Mouse (Mus musculus) monocyte, adult 59 days (primary cell): ENCODE measurements around the gene Klk1b4. TPM values are rescaled to one million over a fixed set of nuclear protein-coding genes. Genes with fewer than 3 reads are reported as not detected.

Experiments used
- total RNA-seq, 2 experiments: library from RNA; stranded (reverse); gene quantifications; one replicate each; pipeline ENCODE4 v1.2.4; 2023

The Klk1b4 gene
- total RNA-seq: not detected

GRCm38 (mm10) chr7:44207135-44207534 lies at the start of gene Klk1b4:
Gene Klk1b4 (plus strand): TSS chr7:44207435.

DNA sequence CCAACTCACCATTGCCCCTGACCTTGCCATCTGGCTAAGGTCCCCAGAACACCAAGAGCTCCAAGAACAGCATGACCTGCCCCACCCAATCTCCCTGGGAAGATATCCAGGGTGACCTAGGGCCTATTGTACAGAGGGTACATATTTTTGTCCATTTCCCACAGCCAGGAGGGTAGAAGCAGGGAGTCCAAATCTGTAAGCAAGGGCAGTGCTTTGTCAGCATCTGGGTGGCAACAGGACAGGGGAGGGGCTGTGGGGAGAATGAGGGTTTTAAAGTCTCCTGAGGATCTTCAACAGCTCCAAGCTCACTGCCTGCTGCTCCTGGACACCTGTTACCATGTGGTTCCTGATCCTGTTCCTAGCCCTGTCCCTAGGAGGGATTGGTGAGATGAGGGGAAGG lies 19.3 kb upstream of the Klk1b4 start, which contains the start of gene Klk1b24:
Gene Klk1b24, plus strand, starts transcription at position 301 of the 400 bp plus-strand sequence.

GRCm38 (mm10) chr7:44197891-44198290 lies 9.3 kb upstream of the Klk1b4 start, which contains the start of gene Klk1b3:
Gene Klk1b3 (plus strand): TSS chr7:44198191.

DNA sequence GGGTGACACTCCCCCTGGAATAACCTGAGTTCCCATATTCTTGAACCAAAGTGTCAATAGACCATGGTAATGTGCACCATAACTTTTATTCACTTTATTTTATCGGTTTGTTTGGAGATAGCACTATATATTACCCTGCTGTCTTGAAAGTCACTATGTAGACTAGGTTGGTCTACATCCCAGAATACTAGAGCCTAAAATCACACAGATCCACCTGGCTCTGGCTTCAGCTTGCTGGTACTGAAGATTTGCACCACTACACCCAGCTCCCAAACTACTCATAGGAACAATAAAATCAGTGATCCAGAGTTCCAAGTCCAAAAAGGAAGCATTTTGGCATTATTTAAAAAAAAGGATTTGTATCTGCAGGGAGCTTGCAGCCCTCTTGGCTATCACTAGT lies 8.4 kb downstream of the Klk1b4 start, which contains the start of gene Klk1b5:
Gene Klk1b5, plus strand, starts transcription at position 301 of the 400 bp plus-strand sequence.

GRCm38 (mm10) chr7:44225076-44225475 lies 17.8 kb downstream of the Klk1b4 start, which contains the start of gene Klk1:
Gene Klk1 (plus strand): TSS chr7:44225360.

GRCm38 (mm10) chr7:44235909-44236308 lies 28.7 kb downstream of the Klk1b4 start, which contains the start of gene Gm36864:
Gene Gm36864 (plus strand): TSS chr7:44236177.

GRCm38 (mm10) chr7:44246055-44246983 lies 39.1 kb downstream of the Klk1b4 start, which contains the start of the genes 1700028J19Rik and 2410002F23Rik:
Gene 1700028J19Rik (minus strand): TSS chr7:44246695.
Gene 2410002F23Rik (plus strand): TSS chr7:44246722.

DNA sequence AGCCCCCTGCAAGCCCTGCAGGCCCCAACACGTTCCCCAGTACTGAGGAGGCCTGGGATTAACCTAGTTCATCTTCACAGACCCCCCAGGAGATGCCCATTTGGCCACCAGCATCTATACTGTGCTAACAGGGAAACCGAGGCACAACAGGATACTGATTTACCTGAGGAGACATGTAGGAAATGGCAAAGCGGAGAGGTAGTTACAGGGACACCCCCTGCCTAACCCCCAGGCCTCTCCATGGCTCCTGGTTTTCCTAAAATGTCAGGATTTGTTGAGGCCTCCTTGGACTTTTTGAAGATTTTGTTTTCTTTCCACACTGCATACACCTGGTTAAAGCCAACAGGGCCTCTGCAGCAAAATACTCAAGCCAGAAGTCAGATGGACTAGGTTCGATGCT lies 50.0 kb downstream of the Klk1b4 start, which contains the start of gene Acp4:
Gene Acp4, minus strand, starts transcription at position 101 of the 400 bp plus-strand sequence.

GRCm38 (mm10) chr7:44261147-44261546 lies 53.9 kb downstream of the Klk1b4 start, which contains the start of gene Gm15517:
Gene Gm15517 (plus strand): TSS chr7:44261447.

Other genes starting within 250 kb of the Klk1b4 start
- not detected for gene Klk1b1, start 240.7 kb upstream of the Klk1b4 start, total RNA-seq
- gene Klk1b9, start 231.4 kb upstream of the Klk1b4 start, total RNA-seq: not detected
- gene Klk1b11, start 211.6 kb upstream of the Klk1b4 start, total RNA-seq: not detected
- not detected for gene Klk1b26, start 195.3 kb upstream of the Klk1b4 start, total RNA-seq
- not detected for gene Klk1b27, start 155.1 kb upstream of the Klk1b4 start, total RNA-seq
- gene Klk1b21, start 105.1 kb upstream of the Klk1b4 start, total RNA-seq: not detected
- not detected for gene Klk1b22, start 94.8 kb upstream of the Klk1b4 start, total RNA-seq
- not detected for gene Klk1b16, start 70.7 kb upstream of the Klk1b4 start, total RNA-seq
- gene Klk1b24, start 19.2 kb upstream of the Klk1b4 start, total RNA-seq: not detected
- not detected for gene Klk1b3, start 9.2 kb upstream of the Klk1b4 start, total RNA-seq
- not detected for gene Klk1b5, start 8.5 kb downstream of the Klk1b4 start, total RNA-seq
- under 1 TPM in 1 of 2 experiments, not detected in 1; 0.52 TPM for gene Klk1, start 17.9 kb downstream of the Klk1b4 start, total RNA-seq
- gene Gm36864, start 28.7 kb downstream of the Klk1b4 start, total RNA-seq: not detected
- gene 1700028J19Rik, start 39.3 kb downstream of the Klk1b4 start, total RNA-seq: 1 to 10 TPM; 1.6 to 1.9 TPM
- gene 2410002F23Rik, start 39.3 kb downstream of the Klk1b4 start, total RNA-seq: 10 to 100 TPM; 56.9 to 61.6 TPM
- gene Acp4, start 49.9 kb downstream of the Klk1b4 start, total RNA-seq: not detected
- 1 to 10 TPM in 1 of 2 experiments, not detected in 1; 4.4 TPM for gene Gm15517, start 54.0 kb downstream of the Klk1b4 start, total RNA-seq
- gene Clec11a, start 99.5 kb downstream of the Klk1b4 start, total RNA-seq: under 1 TPM; 0.31 to 0.33 TPM
- 1 to 10 TPM; 1.1 to 1.2 TPM for gene Shank1, start 102.8 kb downstream of the Klk1b4 start, total RNA-seq
- 1 to 10 TPM in 1 of 2 experiments, under 1 TPM in 1; 0.89 to 1.4 TPM for gene Syt3, start 176.7 kb downstream of the Klk1b4 start, total RNA-seq
- 1 to 10 TPM; 1.0 to 1.2 TPM for gene 1700008O03Rik, start 178.4 kb downstream of the Klk1b4 start, total RNA-seq
- not detected for gene Lrrc4b, start 221.6 kb downstream of the Klk1b4 start, total RNA-seq